Comparison of ENCODE assay signal across 19 mouse cellular contexts in the genomic region with DNA sequence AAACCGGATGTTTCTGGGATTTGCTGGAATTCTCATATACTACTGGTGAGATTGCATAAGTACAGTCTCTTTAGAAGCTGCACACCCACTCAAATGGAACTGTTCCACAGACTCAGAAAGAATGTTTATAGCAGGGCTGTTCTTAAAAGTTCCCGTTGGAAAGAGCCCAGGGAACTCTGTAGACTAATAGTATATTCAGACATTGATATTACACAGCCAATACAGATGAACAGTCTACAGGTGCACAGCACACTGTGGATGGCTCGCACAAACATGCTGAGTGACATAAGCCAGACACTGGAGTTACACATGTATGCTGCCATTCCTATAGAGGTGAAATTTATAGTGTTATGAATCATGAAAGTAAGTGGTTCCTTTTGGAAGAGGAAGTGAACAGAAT. TPM values are rescaled to one million over a fixed set of nuclear protein-coding genes. Genes with fewer than 3 reads are reported as not detected.
A peak's percentile ranks its signal among the peaks of the same experiment; 100 is the strongest.
DNase-seq lines count a peak whose midpoint lies in the region; ATAC-seq and TF ChIP-seq lines count a peak whose summit lies in the region.
"Had no signal": no experiment of that assay in that cellular context is flagged by ENCODE, and none has a peak within 500 bp of the region (broad histone marks: within the 10 kb centered on the region; RNA-seq: fewer than 3 reads in every experiment).

No protein-coding gene starts in this region.

- peak; percentile 40 for DNase-seq in left cerebral cortex, adult 11 months (ENCODE audit: low spot score)
- no peak for DNase-seq in left cerebral cortex, adult 2 months (ENCODE audit: extremely low spot score in 1 of 2, low spot score in 2 of 2)
- DNase-seq in fat pad, adult 2 months (ENCODE audit: extremely low read depth, low read depth, low spot score): peak; percentile 34
- no peak for DNase-seq in liver, postnatal 0 days
- no peak for DNase-seq in kidney, adult 18-20 months
- DNase-seq: cerebellum, adult 9-11 months; gastrocnemius, adult 2 months; heart, postnatal 36 days; kidney, adult 8-10 months; kidney, postnatal 25 days had no signal

- H3K27ac ChIP-seq in left cerebral cortex, adult 2 months: no peak overlapping the region
- H3K27ac ChIP-seq in intestine, embryonic 16.5 days (ENCODE audit: low read length): no peak overlapping the region; the same call in 1 of the 2 replicates
- H3K27ac ChIP-seq in stomach, embryonic 16.5 days (ENCODE audit: low read length): peak overlapping the region; percentile 63; the same call in 1 of the 2 replicates
- no peak overlapping the region for H3K27ac ChIP-seq in liver, postnatal 0 days (ENCODE audit: low read depth)
- H3K27ac ChIP-seq: forebrain, embryonic 13.5 days; gastrocnemius, adult 2 months; heart, embryonic 13.5 days; hindbrain, embryonic 15.5 days; liver, embryonic 12.5 days; midbrain, embryonic 13.5 days; neural tube, embryonic 15.5 days had no signal

- no peak overlapping the region for H3K9ac ChIP-seq in intestine, embryonic 16.5 days (ENCODE audit: low read depth, low read length)
- no peak overlapping the region for H3K9ac ChIP-seq in stomach, embryonic 16.5 days (ENCODE audit: low read length)
- no peak overlapping the region for H3K9ac ChIP-seq in liver, postnatal 0 days (replicated peaks)
- H3K9ac ChIP-seq: forebrain, embryonic 13.5 days; heart, embryonic 13.5 days; hindbrain, embryonic 15.5 days; liver, embryonic 12.5 days; midbrain, embryonic 13.5 days; neural tube, embryonic 15.5 days had no signal

- no peak; the same call in 1 of the 2 replicates for TF ChIP-seq CTCF in left cerebral cortex, adult 2 months (IDR thresholded peaks at IDR 0.05)
- TF ChIP-seq CTCF in liver, postnatal 0 days (IDR thresholded peaks at IDR 0.05; ENCODE audit: low read depth): no peak

- no peaks in the 10 kb centered on the region for H3K36me3 ChIP-seq in intestine, embryonic 16.5 days (ENCODE audit: control insufficient read depth, insufficient read depth, low read length)
- H3K36me3 ChIP-seq in stomach, embryonic 16.5 days (ENCODE audit: control insufficient read depth, insufficient read depth, low read length): no peaks in the 10 kb centered on the region
- peaks cover 2% of the 10 kb centered on the region; the same call in 1 of the 2 replicates for H3K36me3 ChIP-seq in liver, postnatal 0 days (replicated peaks; ENCODE audit: insufficient read depth, low read length)
- H3K36me3 ChIP-seq: hindbrain, embryonic 15.5 days; liver, embryonic 12.5 days; midbrain, embryonic 13.5 days; neural tube, embryonic 15.5 days had no signal

- intact Hi-C loops in left cerebral cortex, adult 2 months (cut with DNase I): no loop called here

- H3K4me1 ChIP-seq in intestine, embryonic 16.5 days (ENCODE audit: control insufficient read depth, insufficient read depth, low read length): no peaks in the 10 kb centered on the region
- peaks cover 2% of the 10 kb centered on the region; the same call in 1 of the 2 replicates for H3K4me1 ChIP-seq in stomach, embryonic 16.5 days (ENCODE audit: control insufficient read depth, insufficient read depth, low read length)
- H3K4me1 ChIP-seq in liver, postnatal 0 days (ENCODE audit: insufficient read depth): no peaks in the 10 kb centered on the region
- H3K4me1 ChIP-seq: forebrain, embryonic 13.5 days; heart, embryonic 13.5 days; hindbrain, embryonic 15.5 days; liver, embryonic 12.5 days; midbrain, embryonic 13.5 days; neural tube, embryonic 15.5 days had no signal

- peak; percentile 81 for ATAC-seq in intestine, embryonic 16.5 days
- ATAC-seq in stomach, embryonic 16.5 days (ENCODE audit: insufficient read depth, low FRiP score): peak; percentile 86
- no peak for ATAC-seq in liver, postnatal 0 days
- ATAC-seq: forebrain, embryonic 13.5 days; liver, embryonic 12.5 days; midbrain, embryonic 13.5 days had no signal

- no peaks in the 10 kb centered on the region for H3K27me3 ChIP-seq in intestine, embryonic 16.5 days (replicated peaks; ENCODE audit: control insufficient read depth, insufficient read depth, low read length)
- H3K27me3 ChIP-seq in stomach, embryonic 16.5 days (ENCODE audit: control insufficient read depth, insufficient read depth, low read length): no peaks in the 10 kb centered on the region
- no peaks in the 10 kb centered on the region for H3K27me3 ChIP-seq in liver, postnatal 0 days (ENCODE audit: insufficient read depth, low read length)
- H3K27me3 ChIP-seq: forebrain, embryonic 13.5 days; heart, embryonic 13.5 days; hindbrain, embryonic 15.5 days; liver, embryonic 12.5 days; neural tube, embryonic 15.5 days had no signal

- H3K4me2 ChIP-seq in intestine, embryonic 16.5 days (ENCODE audit: low read depth, low read length): no peak overlapping the region
- no peak overlapping the region for H3K4me2 ChIP-seq in stomach, embryonic 16.5 days (ENCODE audit: low read depth, low read length)
- no peak overlapping the region for H3K4me2 ChIP-seq in liver, postnatal 0 days (ENCODE audit: low read depth, low read length)
- H3K4me2 ChIP-seq: forebrain, embryonic 13.5 days; heart, embryonic 13.5 days; hindbrain, embryonic 15.5 days; liver, embryonic 12.5 days; midbrain, embryonic 13.5 days; neural tube, embryonic 15.5 days had no signal

- no peak overlapping the region for H3K4me3 ChIP-seq in left cerebral cortex, adult 2 months
- no peak overlapping the region for H3K4me3 ChIP-seq in intestine, embryonic 16.5 days (ENCODE audit: low read length)
- no peak overlapping the region for H3K4me3 ChIP-seq in stomach, embryonic 16.5 days (replicated peaks; ENCODE audit: low read length)
- H3K4me3 ChIP-seq in liver, postnatal 0 days (ENCODE audit: low read depth, low read length): no peak overlapping the region
- H3K4me3 ChIP-seq: forebrain, embryonic 13.5 days; gastrocnemius, adult 2 months; heart, embryonic 13.5 days; hindbrain, embryonic 15.5 days; liver, embryonic 12.5 days; midbrain, embryonic 13.5 days; neural tube, embryonic 15.5 days had no signal

- no peaks in the 10 kb centered on the region for H3K9me3 ChIP-seq in intestine, embryonic 16.5 days (ENCODE audit: control insufficient read depth, low read length)
- no peaks in the 10 kb centered on the region for H3K9me3 ChIP-seq in stomach, embryonic 16.5 days (replicated peaks; ENCODE audit: control insufficient read depth, low read length)
- no peaks in the 10 kb centered on the region for H3K9me3 ChIP-seq in liver, postnatal 0 days (ENCODE audit: low read length)
- H3K9me3 ChIP-seq: forebrain, embryonic 13.5 days; heart, embryonic 13.5 days; hindbrain, embryonic 15.5 days; liver, embryonic 12.5 days; midbrain, embryonic 13.5 days; neural tube, embryonic 15.5 days had no signal

- no peak for TF ChIP-seq EP300 in liver, postnatal 0 days (IDR thresholded peaks at IDR 0.05; ENCODE audit: low read depth)

- WGBS in intestine, embryonic 16.5 days: 52% methylated on average over 3 of the region's 3 CpGs
- 61% methylated on average over 3 of the region's 3 CpGs for WGBS in stomach, embryonic 16.5 days
- 76% methylated on average over 3 of the region's 3 CpGs for WGBS in liver, postnatal 0 days (ENCODE audit: insufficient replicate concordance)

RNA-seq across cellular contexts. Expression of a gene that starts 32.9 kb away (rescaled TPM):
- total RNA-seq in left cerebral cortex, adult 2 months (2021): 10 to 100 TPM; 36.4 to 42.7 TPM
- polyA plus RNA-seq in intestine, embryonic 16.5 days (2015; fragmentation: Nextera tagmentation; extraction: Ambion mirVana): 63.5 and 64.2 TPM in 2 replicates
- 62.1 and 69.7 TPM in 2 replicates for polyA plus RNA-seq in stomach, embryonic 16.5 days (2015; fragmentation: Nextera tagmentation; extraction: Ambion mirVana)
- 27.4 and 29.0 TPM in 2 replicates for polyA plus RNA-seq in liver, postnatal 0 days (2015; fragmentation: Nextera tagmentation; extraction: Ambion mirVana)

RNA-seq across cellular contexts. Expression of a gene that starts 33.5 kb away (rescaled TPM):
- 1 to 10 TPM; 7.3 to 7.7 TPM for total RNA-seq in left cerebral cortex, adult 2 months (2021)
- 0.57 and 0.89 TPM in 2 replicates for polyA plus RNA-seq in intestine, embryonic 16.5 days (2015; fragmentation: Nextera tagmentation; extraction: Ambion mirVana)
- 0.83 and 1.0 TPM in 2 replicates for polyA plus RNA-seq in stomach, embryonic 16.5 days (2015; fragmentation: Nextera tagmentation; extraction: Ambion mirVana)
- polyA plus RNA-seq in liver, postnatal 0 days (2015; fragmentation: Nextera tagmentation; extraction: Ambion mirVana): not detected in 2 replicates
- total RNA-seq: heart, postnatal 36 days; megakaryocyte progenitor cell, adult 5-6 weeks had no signal
- polyA plus RNA-seq: liver, embryonic 12.5 days had no signal

Comparison
In these comparisons a context has a peak if more than half of its experiments do, and no peak if none do; other contexts are left out.
1. DNase-seq: peak in left cerebral cortex, adult 11 months (single experiment) and fat pad, adult 2 months (single experiment); none in left cerebral cortex, adult 2 months (0 of 2), liver, postnatal 0 days (single experiment) and kidney, adult 18-20 months (single experiment).